Mouse (Mus musculus): ENCODE measurements around the gene Cacna2d4. TPM values are rescaled to one million over a fixed set of nuclear protein-coding genes. Genes with fewer than 3 reads are reported as not detected.

Gene Cacna2d4
- polyA plus RNA-seq, 1 experiment from 2014 or later = 0.03 TPM

DNA sequence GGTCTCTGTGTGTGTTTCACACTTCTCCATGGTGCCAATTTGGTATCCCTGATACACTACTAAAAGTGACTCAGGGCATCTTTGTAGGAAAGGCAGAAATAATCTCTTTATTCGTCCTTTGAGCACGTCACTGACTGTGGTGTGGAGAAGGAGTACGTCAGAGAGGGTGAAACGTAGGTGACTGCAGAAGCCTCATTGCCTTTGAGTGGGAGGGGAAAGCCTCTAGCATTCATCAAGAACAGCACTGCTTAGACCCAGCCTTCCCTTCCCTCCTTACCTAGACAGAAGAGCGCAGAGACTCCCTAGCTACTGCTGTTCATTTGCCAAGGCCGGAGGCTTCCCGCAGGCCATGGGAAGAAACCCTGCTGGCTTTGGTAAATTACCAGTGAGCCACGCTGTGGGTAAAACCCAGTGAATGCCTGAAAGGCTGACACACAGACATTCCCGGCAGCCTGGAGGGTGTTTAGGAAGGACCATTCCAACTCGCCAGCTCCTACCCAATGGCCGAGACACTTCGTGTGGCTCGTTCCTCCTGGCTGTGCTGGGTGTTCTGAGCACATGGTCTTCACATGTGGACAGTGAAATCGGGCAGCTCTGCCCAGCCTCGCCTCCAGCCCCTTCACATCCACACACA, 17.0 kb upstream of the Cacna2d4 start:
- ATAC-seq (ENCODE audit: insufficient read depth) = no peak
- H3K9me3 ChIP-seq (ENCODE audit: low read depth, low read length) = no peaks in the 10 kb centered on the region
- no peak overlapping the region for H3K27ac ChIP-seq (ENCODE audit: low read depth)
- H3K27me3 ChIP-seq (ENCODE audit: insufficient read depth, low read length) = no peaks in the 10 kb centered on the region
- H3K4me3 ChIP-seq (ENCODE audit: low read depth, low read length) = no peak overlapping the region
- TF ChIP-seq CTCF (IDR thresholded peaks at IDR 0.05; ENCODE audit: low read depth) = no peak
- H3K36me3 ChIP-seq (ENCODE audit: insufficient read depth) = peaks cover 19% of the 10 kb centered on the region; the same call in 1 of the 2 replicates
- 73% methylated on average over 15 of the region's 15 CpGs for WGBS
- H3K9ac ChIP-seq = no peak overlapping the region
- no peak overlapping the region for H3K4me2 ChIP-seq
- no peaks in the 10 kb centered on the region for H3K4me1 ChIP-seq (ENCODE audit: insufficient read depth)
- no peak for DNase-seq

- Histone ChIP-seq H3K27ac (ENCODE audit: low read depth) (no peak overlapping the region), H3K4me3 (ENCODE audit: low read depth, low read length) (no peak overlapping the region), H3K9me3 (ENCODE audit: low read depth, low read length) (no peaks in the 10 kb centered on the region), H3K27me3 (ENCODE audit: insufficient read depth, low read length) (no peaks in the 10 kb centered on the region), H3K4me1 (ENCODE audit: insufficient read depth) (no peaks in the 10 kb centered on the region), H3K9ac (no peak overlapping the region), H3K36me3 (ENCODE audit: insufficient read depth) (peaks cover 10% of the 10 kb centered on the region; the same call in 1 of the 2 replicates), H3K4me2 (no peak overlapping the region)
- ATAC-seq (ENCODE audit: insufficient read depth) (peak; percentile 65; the same call in 1 of the 2 replicates), DNase-seq (peak; percentile 90)
- WGBS = 41% methylated on average over 10 of the region's 10 CpGs
- peak; percentile 92 for TF ChIP-seq CTCF (IDR thresholded peaks at IDR 0.05; ENCODE audit: low read depth)
Observed at GRCm38 (mm10) chr6:119220297-119220696, 16.0 kb upstream of the Cacna2d4 start.

DNA sequence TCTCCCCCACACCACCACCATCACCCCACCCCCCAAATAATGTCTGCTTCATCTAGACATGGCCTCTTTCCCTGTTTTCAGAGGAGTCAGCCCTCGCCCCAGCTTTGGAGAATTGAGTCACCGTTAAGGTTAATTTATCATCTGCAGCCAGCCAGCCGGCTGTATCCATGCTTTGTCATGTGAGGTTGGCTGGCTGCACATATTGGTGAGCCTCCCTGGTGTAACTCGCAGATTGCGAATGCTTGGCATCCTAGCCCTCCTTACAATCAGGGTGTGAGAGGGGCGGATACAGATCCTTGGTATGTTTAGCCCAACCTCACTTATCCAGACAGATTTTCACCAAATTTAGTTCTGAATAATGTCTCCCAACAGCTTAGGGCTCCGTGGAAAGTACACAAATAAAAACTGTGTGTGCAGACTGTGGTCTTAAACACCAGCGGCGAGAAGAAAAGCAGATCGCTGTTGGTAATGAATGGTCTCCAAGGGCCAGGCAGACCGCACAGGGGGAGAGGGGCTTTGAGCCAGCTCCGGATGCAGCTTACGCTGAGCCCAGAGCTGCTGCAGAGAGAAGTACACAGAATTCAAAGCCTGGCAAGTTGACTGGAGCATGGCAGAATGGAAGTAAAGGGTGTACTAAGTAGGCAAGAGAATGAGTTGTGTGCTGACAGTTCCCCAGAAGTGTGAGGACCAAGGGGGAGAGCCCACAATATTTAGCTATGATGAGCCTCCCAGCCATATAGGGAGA, 11.7 kb upstream of the Cacna2d4 start:
- Histone ChIP-seq H3K27me3 (ENCODE audit: insufficient read depth, low read length) (no peaks in the 10 kb centered on the region), H3K4me2 (no peak overlapping the region), H3K9me3 (ENCODE audit: low read depth, low read length) (no peaks in the 10 kb centered on the region), H3K36me3 (ENCODE audit: insufficient read depth) (0 out of 2 replicates have a peak, but pooled peaks cover 3% of the 10 kb centered on the region), H3K4me1 (ENCODE audit: insufficient read depth) (no peaks in the 10 kb centered on the region), H3K4me3 (ENCODE audit: low read depth, low read length) (no peak overlapping the region), H3K9ac (no peak overlapping the region), H3K27ac (ENCODE audit: low read depth) (no peak overlapping the region)
- DNase-seq (no peak), ATAC-seq (ENCODE audit: insufficient read depth) (no peak)
- WGBS = 57% methylated on average over 13 of the region's 13 CpGs
- TF ChIP-seq CTCF (IDR thresholded peaks at IDR 0.05; ENCODE audit: low read depth) = no peak

GRCm38 (mm10) chr6:119225226-119225625, 11.1 kb upstream of the Cacna2d4 start:
- Histone ChIP-seq H3K4me2 (no peak overlapping the region), H3K27me3 (ENCODE audit: insufficient read depth, low read length) (no peaks in the 10 kb centered on the region), H3K4me1 (ENCODE audit: insufficient read depth) (no peaks in the 10 kb centered on the region), H3K9ac (no peak overlapping the region), H3K36me3 (ENCODE audit: insufficient read depth) (0 out of 2 replicates have a peak, but pooled peaks cover 3% of the 10 kb centered on the region), H3K4me3 (ENCODE audit: low read depth, low read length) (no peak overlapping the region), H3K9me3 (ENCODE audit: low read depth, low read length) (no peaks in the 10 kb centered on the region), H3K27ac (ENCODE audit: low read depth) (no peak overlapping the region)
- DNase-seq = no peak
- ATAC-seq (ENCODE audit: insufficient read depth) = no peak
- TF ChIP-seq CTCF (IDR thresholded peaks at IDR 0.05; ENCODE audit: low read depth) = no peak
- WGBS = 77% methylated on average over 12 of the region's 12 CpGs

GRCm38 (mm10) chr6:119225731-119226130, 10.6 kb upstream of the Cacna2d4 start:
- WGBS = 88% methylated on average over 6 of the region's 6 CpGs
- Histone ChIP-seq H3K4me3 (ENCODE audit: low read depth, low read length) (no peak overlapping the region), H3K4me2 (no peak overlapping the region), H3K4me1 (ENCODE audit: insufficient read depth) (no peaks in the 10 kb centered on the region), H3K27ac (ENCODE audit: low read depth) (no peak overlapping the region), H3K27me3 (ENCODE audit: insufficient read depth, low read length) (no peaks in the 10 kb centered on the region), H3K9ac (no peak overlapping the region), H3K36me3 (ENCODE audit: insufficient read depth) (0 out of 2 replicates have a peak, but pooled peaks cover 3% of the 10 kb centered on the region), H3K9me3 (ENCODE audit: low read depth, low read length) (no peaks in the 10 kb centered on the region)
- DNase-seq (no peak), ATAC-seq (ENCODE audit: insufficient read depth) (no peak)
- TF ChIP-seq CTCF (IDR thresholded peaks at IDR 0.05; ENCODE audit: low read depth) = no peak

DNA sequence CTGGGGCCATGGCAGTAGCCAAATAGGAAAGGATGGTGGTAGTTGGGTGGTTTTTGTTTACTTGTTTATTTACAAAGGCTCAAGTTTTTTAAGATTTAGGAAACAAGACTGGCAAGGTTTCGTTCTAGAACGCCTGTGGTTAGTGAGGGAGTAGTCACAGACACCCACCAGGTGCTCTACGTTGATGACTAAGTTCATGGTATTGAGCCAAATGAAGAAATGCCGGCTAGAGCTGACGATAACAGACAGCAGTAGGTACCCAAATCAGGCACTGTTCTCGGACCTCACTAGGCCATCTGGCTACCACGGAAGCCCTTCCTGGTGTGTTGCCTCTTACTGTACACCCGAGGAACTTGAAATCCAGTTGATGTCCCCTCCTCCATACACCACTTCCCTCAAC, 9.3 kb upstream of the Cacna2d4 start:
- Histone ChIP-seq H3K27ac (ENCODE audit: low read depth) (no peak overlapping the region), H3K27me3 (ENCODE audit: insufficient read depth, low read length) (no peaks in the 10 kb centered on the region), H3K4me1 (ENCODE audit: insufficient read depth) (no peaks in the 10 kb centered on the region), H3K36me3 (ENCODE audit: insufficient read depth) (no peaks in the 10 kb centered on the region), H3K4me2 (no peak overlapping the region), H3K9me3 (ENCODE audit: low read depth, low read length) (no peaks in the 10 kb centered on the region), H3K9ac (no peak overlapping the region), H3K4me3 (ENCODE audit: low read depth, low read length) (no peak overlapping the region)
- ATAC-seq (ENCODE audit: insufficient read depth) (no peak), DNase-seq (no peak)
- no peak for TF ChIP-seq CTCF (IDR thresholded peaks at IDR 0.05; ENCODE audit: low read depth)
- WGBS = 83% methylated on average over 8 of the region's 8 CpGs

DNA sequence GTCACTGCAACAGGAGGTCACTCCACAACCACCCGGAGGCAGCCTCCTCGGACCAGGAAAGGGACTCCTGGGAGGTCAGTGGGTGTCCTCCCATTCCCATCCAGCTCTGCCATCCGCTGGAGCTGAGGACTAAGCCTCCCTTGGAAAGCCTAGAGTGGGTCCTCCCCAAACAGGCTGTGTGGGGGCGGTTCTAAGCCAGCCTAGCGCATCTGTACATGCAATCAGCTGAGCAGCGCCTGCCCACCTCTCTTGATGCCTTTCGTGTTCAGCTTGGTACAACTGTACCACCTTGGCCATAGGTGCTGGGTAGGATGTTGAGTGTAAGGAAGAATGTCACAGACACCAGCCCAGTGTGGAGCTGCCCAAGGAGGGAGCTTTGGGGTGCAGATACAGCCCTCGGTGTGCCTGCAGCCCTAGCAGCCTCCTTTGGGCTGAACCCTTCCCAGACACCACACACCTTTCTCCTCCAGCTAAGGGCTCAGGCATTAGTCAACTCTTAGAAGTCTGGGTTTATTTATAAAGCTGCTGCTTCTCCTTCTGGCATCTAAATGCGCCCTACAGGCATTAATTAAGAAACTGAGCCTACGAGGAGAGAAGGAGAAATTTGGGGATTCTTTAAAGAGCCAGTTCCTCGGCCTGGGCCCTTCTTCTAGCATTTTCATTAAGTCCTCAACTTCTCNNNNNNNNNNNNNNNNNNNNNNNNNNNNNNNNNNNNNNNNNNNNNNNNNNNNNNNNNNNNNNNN, 7.3 kb upstream of the Cacna2d4 start:
- TF ChIP-seq CTCF (IDR thresholded peaks at IDR 0.05; ENCODE audit: low read depth) = no peak
- DNase-seq = no peak

More for the DNA sequence above, 7.3 kb upstream of the Cacna2d4 start:
- Histone ChIP-seq H3K27ac (ENCODE audit: low read depth) (no peak overlapping the region), H3K36me3 (ENCODE audit: insufficient read depth) (no peaks in the 10 kb centered on the region), H3K4me1 (ENCODE audit: insufficient read depth) (no peaks in the 10 kb centered on the region), H3K4me2 (no peak overlapping the region), H3K9me3 (ENCODE audit: low read depth, low read length) (no peaks in the 10 kb centered on the region), H3K4me3 (ENCODE audit: low read depth, low read length) (no peak overlapping the region), H3K9ac (no peak overlapping the region), H3K27me3 (ENCODE audit: insufficient read depth, low read length) (no peaks in the 10 kb centered on the region)
- 72% methylated on average over 11 of the region's 11 CpGs for WGBS
- no peak for ATAC-seq (ENCODE audit: insufficient read depth)

Data from lung, embryonic 14.5 days (tissue).